Mouse (Mus musculus) cerebellum, adult 18-20 months (tissue): ENCODE data around the gene Cfap221.
A peak's percentile ranks its signal among the peaks of the same experiment; 100 is the strongest.

Source experiments
- DNase-seq, 2 experiments: peaks; one replicate each; pipeline ENCODE4 v3.0.0; 2021

Cfap221 gene

DNA sequence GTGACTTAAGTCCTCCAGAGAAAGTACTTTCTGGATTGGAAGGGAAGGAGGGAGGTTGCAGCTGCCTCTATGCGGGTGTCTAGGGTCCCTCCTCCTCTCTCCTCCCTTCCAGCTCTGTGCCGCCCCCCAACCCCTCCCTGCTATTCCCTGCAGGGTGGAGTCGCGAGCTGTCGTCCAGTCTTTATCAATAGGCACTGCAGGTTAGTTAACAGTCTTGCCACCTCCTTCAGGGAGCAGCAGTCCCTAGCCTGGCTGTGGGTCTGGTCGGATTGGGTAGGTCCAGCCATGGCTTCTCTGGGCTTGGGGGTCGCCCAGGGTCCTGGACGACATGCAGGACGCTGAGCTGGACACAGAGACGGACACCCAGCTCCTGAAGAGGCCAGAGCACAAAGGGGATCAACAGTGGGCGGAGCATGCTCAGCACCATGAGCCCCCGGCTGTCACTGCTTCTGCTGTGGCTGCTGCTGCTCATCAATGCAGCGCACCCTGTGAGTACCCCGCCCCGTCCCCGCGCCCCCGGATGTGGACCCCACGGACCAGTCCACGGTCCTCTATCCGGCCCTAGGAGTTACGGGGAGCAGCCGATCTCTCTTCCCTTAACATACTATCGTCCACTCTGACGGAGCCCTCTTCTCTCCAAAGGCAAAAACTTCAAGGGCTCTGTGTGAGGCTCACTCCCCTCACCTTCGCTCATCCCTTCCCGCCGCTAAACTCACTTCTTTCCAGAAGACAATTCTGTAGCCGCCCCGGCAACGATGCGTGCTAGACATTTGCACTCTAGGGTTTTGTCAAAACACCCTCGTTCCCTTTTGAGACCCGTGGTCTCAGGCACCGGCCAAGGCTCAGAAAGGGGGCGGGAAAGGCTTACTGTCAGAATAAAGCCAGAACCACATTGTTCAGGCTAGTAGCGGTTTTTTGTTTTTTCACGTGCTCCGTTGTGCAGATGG, 10.1 kb upstream of the Cfap221 start, which contains the start of gene Sctr:
Gene Sctr (plus strand): TSS at position 51 of the 947 bp plus-strand sequence.
- no peak for DNase-seq

DNA sequence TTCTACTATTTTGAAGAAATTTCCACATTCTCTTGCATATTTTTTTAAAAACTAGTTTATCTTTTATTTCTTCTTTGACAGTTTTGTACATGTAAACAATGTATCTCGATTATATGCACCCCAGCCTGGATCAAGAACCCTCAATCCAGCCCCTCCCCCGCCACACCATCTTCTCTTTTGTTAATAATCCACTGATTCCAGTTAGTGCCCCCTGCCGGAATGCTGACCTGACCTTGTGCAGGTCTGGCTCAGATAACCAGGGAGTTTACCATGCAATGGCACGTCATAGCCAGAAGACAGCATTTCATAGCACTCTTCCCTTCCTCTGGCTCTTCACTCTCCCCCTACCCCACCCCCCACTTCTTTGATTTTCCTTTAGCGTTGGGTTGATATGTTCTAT, 610 bp upstream of the Cfap221 start:
- no peak for DNase-seq

DNA sequence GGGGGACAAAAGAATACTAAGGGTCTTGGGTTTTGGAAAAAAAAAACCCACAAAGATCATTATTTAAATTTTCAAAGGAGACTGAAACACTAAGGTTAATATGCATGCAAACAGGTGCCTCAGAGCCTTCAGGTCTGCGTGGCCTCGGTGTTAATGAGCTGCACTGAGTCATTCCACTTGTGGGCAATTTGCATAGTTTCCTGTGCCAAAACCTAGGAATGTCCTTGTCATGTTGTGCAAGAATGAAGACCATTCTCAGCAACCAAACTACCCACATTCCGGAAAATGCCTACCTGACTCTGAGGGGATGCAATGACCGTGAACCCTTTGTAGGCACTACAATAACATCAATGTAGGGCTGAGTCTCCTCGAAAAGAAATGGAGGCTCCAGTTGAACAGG, 10.5 kb downstream of the Cfap221 start:
- no peak for DNase-seq

DNA sequence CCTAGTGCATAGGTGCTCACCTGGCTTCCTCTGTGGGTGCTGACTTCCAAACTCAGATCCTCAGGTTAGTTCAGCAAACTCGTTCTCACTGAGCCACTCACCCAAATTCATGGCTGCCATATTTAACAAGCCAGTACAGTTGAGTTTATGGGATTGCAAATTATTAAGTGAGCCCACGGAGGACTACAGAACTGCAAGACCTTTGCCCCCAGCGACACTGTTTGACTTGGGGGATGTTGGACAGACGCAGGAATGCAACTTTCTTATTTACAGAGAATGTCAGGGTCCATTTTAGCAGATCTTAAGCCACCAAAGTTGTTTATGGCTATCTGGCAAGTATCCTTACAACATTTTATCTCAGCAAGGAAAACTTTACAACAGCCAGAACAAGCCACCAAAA, 21.9 kb downstream of the Cfap221 start:
- no peak for DNase-seq

DNA sequence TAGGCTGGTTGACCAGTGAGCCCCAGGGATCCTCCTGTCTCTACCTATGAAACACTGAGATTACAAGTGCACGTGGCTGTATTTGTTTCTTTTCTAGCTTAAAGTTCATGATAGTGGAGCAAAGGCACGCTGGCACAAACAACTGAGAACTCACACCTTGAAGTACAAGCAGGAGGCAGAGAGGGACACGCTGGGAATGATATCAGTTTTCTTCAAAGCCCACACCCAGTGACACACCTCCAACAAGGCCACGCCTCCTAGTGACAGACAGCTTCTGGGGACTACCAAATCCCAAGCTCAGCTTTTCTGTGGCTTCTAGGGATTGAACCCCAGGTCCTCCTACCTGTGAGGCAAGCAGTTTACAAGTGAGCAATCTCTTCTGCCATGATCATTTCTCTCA, 23.9 kb downstream of the Cfap221 start:
- DNase-seq, result no peak

DNA sequence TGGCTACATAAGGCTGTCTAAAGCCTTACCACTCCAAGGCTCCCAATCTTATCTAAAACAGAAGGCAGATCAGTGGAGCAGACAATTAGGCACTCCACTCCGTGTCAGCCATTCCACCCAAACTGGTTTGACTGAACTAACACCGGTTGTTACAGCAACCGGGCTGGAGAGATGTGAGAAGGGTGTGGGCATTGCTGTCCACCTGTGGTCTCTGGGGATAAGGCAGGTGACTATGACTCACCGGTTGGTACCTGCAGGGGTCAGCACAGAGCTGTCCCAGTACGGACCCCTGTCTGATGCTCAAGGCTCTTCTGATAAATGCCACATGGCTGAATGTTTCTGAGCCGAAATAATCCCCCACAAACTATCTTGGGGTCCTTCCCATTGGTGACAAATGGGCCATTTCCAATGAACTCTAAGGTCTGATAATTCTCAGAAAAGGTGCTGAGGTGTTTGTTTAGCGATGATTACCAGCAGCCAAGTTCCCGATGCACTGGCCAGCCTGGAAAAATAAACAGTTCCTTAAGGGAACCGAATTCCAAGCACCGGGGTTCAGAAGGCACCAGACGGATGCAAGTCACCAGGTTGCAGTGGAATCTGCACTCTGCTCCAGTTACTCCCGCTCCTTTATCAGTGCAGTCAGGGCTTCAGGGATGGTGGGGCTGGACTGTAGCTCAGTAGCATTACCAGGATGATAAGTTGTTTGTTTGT, 31.1 kb downstream of the Cfap221 start:
- no peak for DNase-seq

DNA sequence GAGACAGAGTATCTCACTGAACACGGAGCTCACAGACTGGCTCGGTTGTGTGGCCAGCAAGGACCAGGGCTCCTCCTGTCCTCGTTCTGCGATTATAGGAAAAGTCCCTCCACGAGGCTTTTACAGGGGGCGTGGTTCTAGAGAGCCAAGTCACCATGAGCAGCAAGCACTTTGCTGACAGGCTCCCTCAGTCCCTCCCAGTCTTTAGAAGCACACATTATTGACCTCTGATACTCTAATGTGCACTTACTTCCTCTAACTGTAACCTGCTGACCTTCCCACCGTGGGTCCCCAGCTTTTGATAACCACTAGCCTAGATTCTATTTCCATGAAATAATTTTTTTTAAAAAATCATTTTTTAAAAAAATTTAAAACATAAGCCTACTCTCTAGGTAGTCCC, 37.1 kb downstream of the Cfap221 start:
- no peak for DNase-seq

DNA sequence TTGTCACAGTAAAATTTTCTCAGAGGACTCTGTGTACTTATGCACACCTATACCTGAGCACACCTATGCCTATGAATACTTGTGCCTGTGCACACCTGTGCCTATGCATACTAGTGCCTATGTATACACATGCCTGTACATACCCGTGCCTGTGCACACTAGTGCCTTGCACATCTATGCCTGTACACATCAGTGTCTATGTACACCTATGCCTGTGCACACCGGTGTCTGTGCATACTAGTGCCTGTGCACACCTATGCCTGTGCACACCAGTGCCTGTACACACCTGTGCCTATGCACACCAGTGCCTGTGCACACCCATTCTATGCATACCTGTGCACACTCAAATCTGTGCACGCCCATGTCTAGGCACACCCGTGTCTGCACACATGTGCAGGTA, 37.6 kb downstream of the Cfap221 start:
- no peak for DNase-seq

DNA sequence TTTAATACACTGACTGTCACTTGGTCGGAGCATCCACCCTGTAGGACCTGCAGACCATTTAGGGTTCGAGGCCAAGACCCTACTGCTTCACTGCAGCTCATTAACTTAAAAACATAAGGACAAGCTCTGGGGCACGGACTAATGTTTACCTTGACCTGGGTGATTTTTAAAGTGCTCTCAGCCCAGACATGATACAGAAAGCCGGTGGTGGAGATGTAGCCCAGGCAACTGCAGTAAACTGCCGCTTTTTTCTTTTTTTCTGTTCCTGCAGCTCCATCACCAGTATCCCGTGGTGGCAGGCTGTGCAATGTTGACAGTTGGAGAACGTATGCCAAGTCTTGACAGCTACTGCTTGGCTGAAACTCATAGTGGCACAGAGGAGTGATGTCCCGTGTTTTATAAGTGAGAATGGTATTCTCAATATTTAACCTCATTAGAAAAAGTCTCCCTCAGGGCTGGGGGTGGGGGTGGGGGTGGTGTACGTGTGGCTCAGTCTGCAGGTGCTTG, 39.3 kb downstream of the Cfap221 start:
- peak; percentile 40 to 58 for DNase-seq

DNA sequence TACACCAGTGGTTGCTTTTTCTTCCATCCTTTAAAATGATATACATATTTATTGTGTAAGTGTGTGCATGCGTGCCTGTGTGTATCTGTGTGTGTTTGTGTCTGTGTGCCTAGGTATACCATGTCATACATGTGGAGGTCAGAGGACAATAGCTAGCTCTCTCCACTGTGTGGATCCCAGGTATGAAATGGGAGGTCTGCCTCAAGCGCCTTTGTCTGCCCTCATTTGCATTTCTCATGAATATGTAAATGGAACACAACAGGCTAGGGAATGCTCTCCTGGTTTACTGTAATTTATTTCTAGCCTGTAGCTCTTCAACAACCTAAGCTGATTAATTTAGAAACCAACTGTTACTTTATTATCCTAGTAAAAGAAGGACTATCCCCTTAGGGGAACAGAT, 42.4 kb downstream of the Cfap221 start:
- DNase-seq, result no peak

DNA sequence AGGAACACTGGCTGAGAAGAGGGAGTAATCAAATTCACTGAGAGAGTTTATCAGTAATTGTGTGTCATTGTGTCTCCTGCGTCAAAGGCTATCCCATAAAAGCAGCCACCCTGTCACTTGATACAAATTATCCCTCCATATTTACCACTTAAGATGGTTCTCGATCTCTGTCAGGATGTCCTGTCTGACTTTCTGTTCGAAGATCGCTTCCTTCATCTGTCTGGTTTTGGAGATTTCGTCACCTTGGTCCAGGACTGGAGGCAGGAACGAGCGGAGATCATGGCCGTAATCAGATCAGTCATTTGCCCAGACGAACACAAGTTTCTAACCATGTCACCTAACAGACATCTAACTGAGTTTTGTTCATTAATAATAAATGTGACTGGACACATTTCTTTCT, 43.6 kb downstream of the Cfap221 start:
- DNase-seq, result no peak

DNA sequence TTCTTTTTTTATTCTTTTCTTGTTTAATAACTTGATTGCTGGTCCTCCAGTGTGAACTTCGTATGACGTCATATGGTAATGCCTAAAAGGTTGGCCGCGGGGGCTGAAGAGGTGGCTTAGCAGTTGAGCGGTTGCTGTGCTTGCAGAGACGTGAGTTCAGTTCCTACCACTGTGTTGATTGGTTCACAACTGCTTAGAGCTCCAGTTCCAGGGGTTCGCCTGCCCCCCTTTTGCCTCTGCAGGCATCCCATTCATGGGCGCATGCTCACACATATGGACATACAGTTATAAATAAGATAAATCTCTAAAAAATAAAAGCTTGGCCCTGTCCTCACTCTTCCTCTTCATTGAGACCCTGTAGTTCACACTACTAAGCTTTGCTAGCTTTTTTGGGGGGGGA, 46.9 kb downstream of the Cfap221 start:
- no peak for DNase-seq

DNA sequence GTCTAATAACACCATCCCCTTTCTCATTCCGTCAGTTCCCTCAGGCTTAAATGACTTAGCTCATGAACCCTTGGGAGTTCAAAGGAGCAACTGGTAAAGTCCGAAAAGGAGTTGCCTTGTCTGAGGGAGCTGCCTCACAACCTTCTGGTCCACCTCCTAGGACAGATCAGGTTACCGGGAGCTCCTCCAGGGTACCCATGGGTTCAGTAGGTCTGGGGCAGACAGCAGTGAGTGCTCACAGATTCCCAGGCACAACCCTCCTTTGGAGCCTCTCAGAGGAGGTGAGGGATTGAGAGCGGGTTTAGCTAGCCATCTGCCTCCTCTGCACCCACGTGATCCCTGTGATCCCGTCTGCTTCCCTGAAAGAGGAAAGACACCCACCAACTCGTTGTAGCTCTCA, 60.2 kb downstream of the Cfap221 start:
- DNase-seq, result no peak

DNA sequence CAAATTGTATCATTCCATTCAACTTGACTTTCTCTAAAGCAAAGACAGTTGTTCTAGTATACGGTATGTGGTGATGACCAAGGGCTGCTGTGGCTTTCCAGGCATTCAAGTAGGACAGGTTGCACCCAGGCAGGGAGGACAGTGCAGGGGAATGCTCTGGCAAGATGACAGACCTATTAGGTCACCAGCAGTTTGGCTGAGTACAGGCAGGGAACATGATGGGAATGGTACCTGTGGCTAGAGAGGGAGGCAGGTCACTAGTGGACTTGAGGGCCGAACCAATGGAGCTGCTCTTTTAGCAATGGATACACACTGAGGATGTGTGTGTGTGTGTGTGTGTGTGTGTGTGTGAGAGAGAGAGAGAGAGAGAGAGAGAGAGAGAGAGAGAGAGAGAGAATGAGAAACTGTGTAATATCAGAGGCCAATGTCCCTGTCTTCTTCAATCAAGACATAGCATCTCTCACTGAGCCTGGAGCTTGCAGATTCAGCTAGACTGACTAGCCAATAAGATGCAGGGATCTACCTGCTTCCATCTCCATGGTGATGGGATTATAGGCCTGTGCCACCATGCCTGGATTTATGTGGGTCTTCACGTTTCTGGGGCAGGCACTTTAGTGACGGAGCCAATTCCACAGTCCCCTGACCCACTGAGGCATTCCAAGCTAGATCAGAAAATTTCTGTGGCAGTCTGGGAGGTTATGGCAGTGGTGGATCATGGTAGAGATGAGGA, 65.4 kb downstream of the Cfap221 start:
- peak in 1 of 2 experiments; percentile 23 for DNase-seq

DNA sequence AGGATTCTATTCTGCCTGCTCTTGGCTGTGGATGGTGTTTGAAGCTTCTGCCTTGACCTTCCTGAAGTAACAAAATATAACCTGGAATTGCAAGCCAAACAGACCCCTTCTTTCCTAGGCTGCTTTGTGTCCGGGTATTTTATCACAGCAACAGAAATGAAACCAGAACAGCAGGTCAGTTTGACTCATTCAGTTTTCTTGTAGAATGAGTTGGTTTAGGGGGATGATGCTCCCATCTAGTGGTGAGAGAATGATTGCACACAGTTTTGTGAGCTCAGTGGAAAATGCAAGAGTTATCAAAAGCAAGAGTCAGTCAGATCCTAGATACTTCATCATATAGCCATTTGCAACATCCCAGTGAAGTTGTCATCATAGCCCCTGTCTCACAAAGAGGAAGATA, 67.3 kb downstream of the Cfap221 start:
- DNase-seq, result peak; percentile 17 to 34

DNA sequence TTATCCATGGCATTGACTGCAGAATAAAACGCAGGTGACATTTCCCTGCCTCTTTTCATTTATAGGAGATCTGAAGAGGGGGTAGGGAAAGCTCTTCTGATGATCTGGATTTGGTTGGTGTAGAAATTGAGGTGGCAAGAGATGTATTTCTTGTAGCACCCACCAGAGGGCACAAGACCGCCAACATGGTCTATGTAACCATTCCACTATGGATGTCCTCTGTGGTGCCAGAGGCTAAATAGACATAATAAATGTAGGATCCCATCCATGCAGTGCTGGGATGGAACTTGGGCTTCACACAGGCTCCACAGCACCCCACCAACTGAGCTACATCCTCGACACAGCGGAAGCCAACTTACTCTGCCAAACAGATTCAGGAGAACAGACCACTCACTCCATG, 77.7 kb downstream of the Cfap221 start:
- peak; percentile 35 to 38 for DNase-seq

DNA sequence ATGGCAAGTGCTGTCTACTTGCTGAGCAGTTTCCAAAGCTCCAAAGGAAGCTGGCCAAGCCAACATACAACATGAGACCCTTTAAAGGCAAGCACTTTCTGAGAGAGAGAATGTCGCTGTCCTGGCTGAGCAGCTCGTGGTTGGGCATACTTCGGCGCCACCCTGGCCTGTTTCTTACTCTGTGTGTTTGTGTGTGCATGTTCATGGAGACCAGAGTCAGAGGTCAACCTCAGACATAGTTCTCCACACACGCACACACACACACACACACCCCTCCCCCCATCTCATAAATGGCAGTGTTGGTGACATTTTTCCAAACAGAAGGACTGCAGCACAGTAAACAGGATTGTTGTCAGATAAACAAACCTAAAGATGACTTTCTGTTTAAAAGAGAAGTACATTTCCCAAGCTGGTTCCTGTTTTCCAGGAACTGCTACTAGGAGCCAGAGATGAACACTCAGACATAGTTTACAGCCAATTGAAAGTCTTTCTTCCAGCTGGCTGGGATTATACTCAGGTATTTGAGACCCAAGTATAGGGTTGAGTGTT, 80.1 kb downstream of the Cfap221 start:
- no peak for DNase-seq

DNA sequence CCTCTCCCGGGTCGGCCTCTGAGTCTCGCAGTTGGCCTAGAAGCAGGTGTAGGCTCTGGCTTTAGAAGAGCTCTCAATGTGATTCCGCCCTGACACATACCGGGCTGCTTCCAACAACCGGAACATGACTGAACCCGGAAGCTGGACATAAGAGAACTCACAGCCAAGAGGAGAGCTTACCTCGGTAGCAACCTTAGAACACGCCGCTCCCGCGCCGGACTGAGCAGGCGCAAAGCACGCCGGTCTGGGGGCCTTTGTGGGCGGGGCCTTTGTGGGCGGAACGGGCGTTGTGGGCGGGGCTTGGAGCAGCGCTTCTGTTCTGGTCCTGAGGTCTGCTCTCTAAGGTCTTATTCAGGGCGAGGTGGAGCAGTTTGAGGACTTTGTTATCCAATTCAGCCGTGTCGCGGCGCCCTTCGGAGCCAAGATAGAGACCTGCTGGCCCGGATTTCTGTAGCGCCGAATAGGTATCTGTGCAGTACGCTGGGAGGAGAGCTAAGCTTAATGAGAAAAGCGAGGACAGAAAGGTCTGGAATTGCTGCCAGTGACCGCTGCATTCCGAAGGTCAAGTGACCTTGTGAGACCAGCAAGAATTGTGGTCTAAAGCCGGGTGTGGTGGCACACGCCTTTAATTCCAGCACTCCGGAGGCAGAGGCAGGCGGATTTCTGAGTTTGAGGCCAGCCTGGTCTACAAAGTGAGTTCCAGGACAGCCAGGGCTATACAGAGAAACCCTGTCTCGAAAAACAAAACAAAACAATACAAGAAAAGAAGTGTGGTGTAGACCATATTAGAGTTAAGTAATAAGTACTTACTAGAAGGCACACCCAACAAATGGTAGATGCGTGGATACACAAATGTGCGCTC, 83.8 kb downstream of the Cfap221 start, which contains the start of gene Tmem177:
Gene Tmem177 (minus strand): TSS at position 256 of the 862 bp plus-strand sequence.
- peak; percentile 96 to 97 for DNase-seq

DNA sequence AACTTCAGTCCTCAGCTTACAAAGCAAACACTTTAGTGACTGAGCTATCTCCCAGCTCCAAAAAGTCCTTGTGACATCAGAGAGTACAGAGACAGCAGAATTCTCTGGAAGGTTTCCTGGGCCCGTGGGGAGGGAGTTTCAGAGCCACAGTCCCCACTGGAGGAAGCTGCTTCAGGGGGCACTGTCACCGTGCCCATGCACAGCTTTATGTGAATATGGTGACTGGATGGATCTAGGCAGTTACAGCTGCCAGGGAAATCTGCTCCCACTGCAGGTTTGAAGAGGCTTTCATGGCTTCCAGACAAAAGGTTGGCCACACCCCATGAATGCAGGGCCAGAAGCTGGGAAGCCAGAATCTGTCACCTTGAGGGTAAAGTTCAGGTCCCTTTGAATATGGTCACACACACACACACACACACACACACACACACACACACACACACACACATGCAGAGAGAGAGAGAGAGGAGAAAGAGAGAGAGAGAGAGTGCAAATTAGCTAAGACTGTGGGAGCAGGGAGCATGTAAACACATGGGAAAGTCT, 89.8 kb downstream of the Cfap221 start:
- DNase-seq, result no peak

DNA sequence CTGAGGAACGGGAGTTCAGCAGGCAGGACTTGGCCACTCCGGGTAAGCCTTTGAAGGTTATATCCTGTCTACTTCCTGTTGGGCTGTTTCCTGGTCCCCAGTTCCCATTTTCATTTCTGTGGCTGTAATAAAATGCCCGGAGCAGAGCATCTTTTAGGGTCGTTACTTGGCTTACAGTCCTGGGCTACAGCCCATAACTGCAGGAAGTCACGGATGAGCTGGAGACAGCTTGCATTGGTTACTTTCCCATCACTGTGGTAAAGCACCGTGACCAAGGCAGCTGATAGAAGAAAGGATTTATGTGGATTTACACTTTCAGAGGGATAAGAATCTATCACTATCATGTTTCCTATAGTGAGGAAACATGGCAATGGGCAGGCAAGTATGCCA, 93.8 kb downstream of the Cfap221 start:
- no peak for DNase-seq

DNA sequence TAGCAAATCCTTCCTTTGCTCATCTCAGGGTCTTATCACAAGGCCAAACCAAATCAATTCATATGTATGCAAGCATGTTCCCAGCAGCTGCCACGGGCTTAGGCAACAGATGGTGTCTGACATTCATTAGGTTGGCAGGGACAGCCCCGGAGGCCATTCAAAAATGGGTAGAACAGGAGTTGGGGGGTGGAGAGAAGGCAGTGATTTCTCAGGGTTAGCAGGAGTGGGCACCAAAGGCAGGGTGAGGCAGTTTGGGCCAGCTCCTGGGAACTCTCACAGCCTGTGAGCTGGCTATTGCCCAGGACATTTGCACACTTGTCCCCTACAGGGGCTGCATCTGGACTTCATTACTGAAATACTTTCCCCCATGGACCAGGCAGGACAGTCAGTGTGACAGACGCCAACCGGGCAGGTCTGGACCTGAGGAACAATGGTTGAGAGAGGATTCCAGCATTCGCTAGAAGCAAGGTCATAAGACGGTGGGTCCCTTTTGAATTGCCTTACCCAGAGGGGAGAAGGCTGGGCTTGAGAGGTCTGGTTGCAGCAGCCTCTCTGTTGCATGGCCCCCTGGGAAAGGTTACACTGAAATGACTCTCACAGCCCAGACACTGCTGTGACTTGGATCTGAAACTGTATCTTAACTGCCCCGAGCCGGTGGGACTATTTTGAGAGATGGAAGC, 94.3 kb downstream of the Cfap221 start:
- peak; percentile 63 to 72 for DNase-seq
